Comparison of ENCODE assay signal across 14 mouse cellular contexts in the genomic region with DNA sequence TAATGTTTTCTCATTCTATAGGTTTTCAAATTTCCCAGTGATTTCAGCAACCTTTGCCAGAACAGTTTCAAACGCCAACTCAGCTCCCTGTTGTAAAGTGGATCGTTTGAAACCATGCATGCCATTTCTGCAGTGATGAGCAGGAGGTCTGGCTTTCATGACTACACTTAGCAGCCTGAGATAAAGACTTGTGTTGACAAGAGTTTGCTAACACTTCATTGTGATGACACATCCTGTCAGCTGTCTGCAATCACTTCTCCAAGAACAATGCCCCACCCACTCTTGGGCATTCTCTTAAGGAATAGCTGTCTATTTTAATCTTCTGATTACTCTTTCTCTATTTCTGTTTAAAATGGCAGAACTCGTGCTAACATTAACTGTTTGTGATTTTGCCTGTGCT. TPM values are rescaled to one million over a fixed set of nuclear protein-coding genes. Genes with fewer than 3 reads are reported as not detected.
A peak's percentile ranks its signal among the peaks of the same experiment; 100 is the strongest.
DNase-seq lines count a peak whose midpoint lies in the region; ATAC-seq and TF ChIP-seq lines count a peak whose summit lies in the region.
"Had no signal": no experiment of that assay in that cellular context is flagged by ENCODE, and none has a peak within 500 bp of the region (broad histone marks: within the 10 kb centered on the region; RNA-seq: fewer than 3 reads in every experiment).

No protein-coding gene starts in this region.

- H3K36me3 ChIP-seq in lung, embryonic 14.5 days (ENCODE audit: insufficient read depth) = no peaks in the 10 kb centered on the region
- no peaks in the 10 kb centered on the region for H3K36me3 ChIP-seq in lung, embryonic 15.5 days
- no peaks in the 10 kb centered on the region for H3K36me3 ChIP-seq in hindbrain, embryonic 10.5 days
- no peaks in the 10 kb centered on the region for H3K36me3 ChIP-seq in hindbrain, embryonic 12.5 days
- H3K36me3 ChIP-seq: embryonic facial prominence, embryonic 12.5 days; kidney, embryonic 15.5 days; liver, embryonic 12.5 days had no signal

- 7% methylated on average over 3 of the region's 3 CpGs for WGBS in lung, embryonic 14.5 days
- 15% methylated on average over 3 of the region's 3 CpGs for WGBS in lung, adult 2 months
- 9% methylated on average over 3 of the region's 3 CpGs for WGBS in lung, embryonic 15.5 days
- 65% methylated on average over 3 of the region's 3 CpGs for WGBS in hindbrain, embryonic 10.5 days
- WGBS in hindbrain, embryonic 12.5 days = 63% methylated on average over 3 of the region's 3 CpGs

- no peaks in the 10 kb centered on the region for H3K27me3 ChIP-seq in lung, embryonic 14.5 days (ENCODE audit: insufficient read depth, low read length)
- H3K27me3 ChIP-seq in lung, embryonic 15.5 days = no peaks in the 10 kb centered on the region
- no peaks in the 10 kb centered on the region for H3K27me3 ChIP-seq in hindbrain, embryonic 10.5 days (ENCODE audit: insufficient read depth, poor library complexity, severe bottlenecking)
- no peaks in the 10 kb centered on the region for H3K27me3 ChIP-seq in hindbrain, embryonic 12.5 days
- H3K27me3 ChIP-seq: embryonic facial prominence, embryonic 12.5 days; kidney, embryonic 15.5 days; liver, embryonic 12.5 days had no signal

- H3K4me2 ChIP-seq in lung, embryonic 14.5 days = no peak overlapping the region
- H3K4me2 ChIP-seq in lung, embryonic 15.5 days = no peak overlapping the region
- H3K4me2 ChIP-seq in hindbrain, embryonic 12.5 days (replicated peaks) = no peak overlapping the region
- H3K4me2 ChIP-seq: embryonic facial prominence, embryonic 12.5 days; kidney, embryonic 15.5 days; liver, embryonic 12.5 days had no signal

- H3K9me3 ChIP-seq in lung, embryonic 14.5 days (ENCODE audit: low read depth, low read length) = no peaks in the 10 kb centered on the region
- H3K9me3 ChIP-seq in lung, embryonic 15.5 days = no peaks in the 10 kb centered on the region
- H3K9me3 ChIP-seq in hindbrain, embryonic 10.5 days = no peaks in the 10 kb centered on the region
- no peaks in the 10 kb centered on the region for H3K9me3 ChIP-seq in hindbrain, embryonic 12.5 days (replicated peaks)
- H3K9me3 ChIP-seq: embryonic facial prominence, embryonic 12.5 days; kidney, embryonic 15.5 days; liver, embryonic 12.5 days had no signal

- no peak overlapping the region for H3K27ac ChIP-seq in lung, embryonic 14.5 days (ENCODE audit: low read depth)
- no peak overlapping the region for H3K27ac ChIP-seq in lung, embryonic 15.5 days
- no peak overlapping the region for H3K27ac ChIP-seq in hindbrain, embryonic 10.5 days
- H3K27ac ChIP-seq in hindbrain, embryonic 12.5 days = no peak overlapping the region
- H3K27ac ChIP-seq: embryonic facial prominence, embryonic 12.5 days; kidney, embryonic 15.5 days; liver, embryonic 12.5 days had no signal

- ATAC-seq in lung, embryonic 14.5 days (ENCODE audit: insufficient read depth) = peak; percentile 94
- peak; percentile 85; the same call in 1 of the 2 replicates for ATAC-seq in lung, embryonic 15.5 days (ENCODE audit: borderline replicate concordance, extremely low read depth, low FRiP score, low TSS enrichment)
- no peak for ATAC-seq in hindbrain, embryonic 12.5 days (ENCODE audit: low FRiP score)
- ATAC-seq: liver, embryonic 12.5 days had no signal

- H3K4me3 ChIP-seq in lung, embryonic 14.5 days (ENCODE audit: low read depth, low read length) = no peak overlapping the region
- no peak overlapping the region for H3K4me3 ChIP-seq in lung, adult 2 months (replicated peaks; ENCODE audit: extremely low read depth, low read depth, low read length)
- no peak overlapping the region for H3K4me3 ChIP-seq in lung, embryonic 15.5 days
- H3K4me3 ChIP-seq in hindbrain, embryonic 10.5 days = no peak overlapping the region
- H3K4me3 ChIP-seq in hindbrain, embryonic 12.5 days = no peak overlapping the region
- H3K4me3 ChIP-seq: embryonic facial prominence, embryonic 12.5 days; kidney, embryonic 15.5 days; liver, embryonic 12.5 days had no signal

- DNase-seq in lung, embryonic 14.5 days = peak; percentile 79
- no peak for DNase-seq in lung, adult 2 months
- peak; percentile 15 to 28 for DNase-seq in heart, adult 9 months (ENCODE audit: low spot score in 2 of 2)
- DNase-seq in telencephalon, adult 2 months (ENCODE audit: low read depth, low spot score) = peak; percentile 2
- no peak for DNase-seq in hindbrain, embryonic 10.5 days (ENCODE audit: low spot score)
- no peak for DNase-seq in thymus, postnatal 4 days
- DNase-seq: cerebellum, postnatal 10 days; gastrocnemius, postnatal 36 days had no signal

- no peak for TF ChIP-seq CTCF in lung, embryonic 14.5 days (IDR thresholded peaks at IDR 0.05; ENCODE audit: low read depth)
- TF ChIP-seq CTCF in lung, adult 2 months (IDR thresholded peaks at IDR 0.05; ENCODE audit: insufficient read depth, low read length) = no peak

- H3K4me1 ChIP-seq in lung, embryonic 14.5 days (ENCODE audit: insufficient read depth) = no peaks in the 10 kb centered on the region
- no peaks in the 10 kb centered on the region for H3K4me1 ChIP-seq in lung, adult 2 months (ENCODE audit: control insufficient read depth, insufficient read depth, low read length)
- H3K4me1 ChIP-seq in lung, embryonic 15.5 days = no peaks in the 10 kb centered on the region
- H3K4me1 ChIP-seq in hindbrain, embryonic 10.5 days (replicated peaks) = no peaks in the 10 kb centered on the region
- H3K4me1 ChIP-seq in hindbrain, embryonic 12.5 days = no peaks in the 10 kb centered on the region
- H3K4me1 ChIP-seq: embryonic facial prominence, embryonic 12.5 days; kidney, embryonic 15.5 days; liver, embryonic 12.5 days had no signal

- H3K9ac ChIP-seq in lung, embryonic 14.5 days = no peak overlapping the region
- no peak overlapping the region for H3K9ac ChIP-seq in lung, embryonic 15.5 days
- H3K9ac ChIP-seq in hindbrain, embryonic 12.5 days = no peak overlapping the region
- H3K9ac ChIP-seq: embryonic facial prominence, embryonic 12.5 days; kidney, embryonic 15.5 days; liver, embryonic 12.5 days had no signal

- TF ChIP-seq POLR2A in lung, adult 2 months (IDR thresholded peaks at IDR 0.05; ENCODE audit: borderline replicate concordance, extremely low read depth, low read depth, low read length) = no peak

RNA-seq across cellular contexts. Expression of a gene that starts 2.2 kb away (rescaled TPM):
- not detected in 2 replicates for polyA plus RNA-seq in lung, embryonic 14.5 days (2014; fragmentation: Nextera tagmentation; extraction: Ambion mirVana)
- 0.09 and 0.31 TPM in 2 replicates for polyA plus RNA-seq in lung, adult 2 months (2012; rRNA removed)
- polyA plus RNA-seq in lung, embryonic 15.5 days (2015; fragmentation: Nextera tagmentation; extraction: Ambion mirVana) = 0.12 TPM in 1 of 2 replicates, not detected in the other
- polyA plus RNA-seq in hindbrain, embryonic 10.5 days (2016; fragmentation: Nextera tagmentation; extraction: Ambion mirVana) = not detected in 2 replicates
- polyA plus RNA-seq in hindbrain, embryonic 12.5 days (2016; fragmentation: Nextera tagmentation; extraction: Ambion mirVana) = not detected in 2 replicates
- polyA plus RNA-seq: embryonic facial prominence, embryonic 12.5 days; liver, embryonic 12.5 days; testis, adult 2 months had no signal

Comparison
In these comparisons a context has a peak if more than half of its experiments do, and no peak if none do; other contexts are left out.
1. DNase-seq: peak in lung, embryonic 14.5 days (single experiment), heart, adult 9 months (2 of 2) and telencephalon, adult 2 months (single experiment); none in lung, adult 2 months (single experiment), hindbrain, embryonic 10.5 days (single experiment) and thymus, postnatal 4 days (single experiment).